Mouse (Mus musculus): ENCODE measurements around the gene Pmf1.
"Not testable (repeated sequence)": the region's sequence is repeated elsewhere in the genome, so short reads cannot be mapped to it uniquely, and the experiment has no call there.

Gene Pmf1

DNA sequence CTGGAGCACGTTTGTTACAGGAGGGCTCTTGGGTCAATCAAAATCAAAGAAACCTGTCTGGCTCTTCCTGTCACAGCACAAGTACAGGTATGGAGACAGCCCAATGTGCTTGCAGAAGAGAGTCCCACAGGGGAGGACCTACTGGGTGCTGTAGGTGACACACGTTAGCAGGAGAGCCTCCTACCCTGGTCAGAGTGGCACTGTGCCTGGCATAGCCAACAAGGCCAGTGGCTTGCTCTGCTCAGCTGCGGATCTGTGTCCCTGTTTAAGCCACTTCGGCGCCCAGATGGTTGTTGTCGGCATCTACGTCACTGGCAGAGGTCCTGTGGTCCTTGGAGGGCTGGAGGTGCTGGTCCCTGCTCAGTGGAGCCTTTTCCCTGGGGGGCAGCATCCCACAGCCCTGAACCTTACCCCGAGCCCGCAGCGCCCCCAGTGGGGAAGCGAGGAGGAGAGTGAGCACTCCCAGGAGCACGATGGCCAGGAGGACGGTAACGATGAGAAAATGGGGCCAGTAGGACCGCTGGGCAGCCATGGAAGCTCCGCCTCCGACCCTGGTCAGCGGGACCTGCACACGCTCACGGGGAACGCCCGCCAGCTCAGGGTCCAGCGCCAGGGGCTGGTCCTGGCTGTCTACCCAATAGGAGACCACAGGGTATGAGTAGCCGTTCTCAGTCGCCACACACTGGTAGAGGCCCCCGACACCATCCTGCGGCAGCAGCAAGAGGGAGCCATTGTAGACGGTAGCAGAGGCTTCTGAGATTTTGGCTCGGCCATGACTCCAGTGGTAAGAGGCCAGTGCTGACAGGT lies 26.5 kb upstream of the Pmf1 start:
- DNase-seq: peak; percentile 59

DNA sequence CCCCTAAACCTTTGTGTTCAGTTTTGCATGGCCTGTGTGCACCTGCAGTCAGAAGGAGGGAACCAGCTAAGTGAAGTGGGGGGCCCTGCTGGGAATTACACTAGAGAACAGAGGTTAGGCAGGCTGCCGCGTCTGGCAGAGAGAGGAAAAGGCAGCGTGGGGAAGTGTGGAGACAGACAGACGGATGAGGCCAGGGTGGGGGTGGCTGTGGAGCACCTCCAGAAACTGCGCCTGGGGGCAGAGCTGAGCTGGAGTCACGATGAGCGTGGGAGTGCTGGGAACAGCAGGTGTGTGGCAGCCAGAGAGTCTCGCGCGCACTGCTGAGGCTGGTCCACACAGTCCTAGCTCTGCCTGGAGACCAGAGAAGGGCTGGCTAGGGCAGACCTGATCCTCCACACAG lies 25.4 kb upstream of the Pmf1 start:
- no peak for DNase-seq

DNA sequence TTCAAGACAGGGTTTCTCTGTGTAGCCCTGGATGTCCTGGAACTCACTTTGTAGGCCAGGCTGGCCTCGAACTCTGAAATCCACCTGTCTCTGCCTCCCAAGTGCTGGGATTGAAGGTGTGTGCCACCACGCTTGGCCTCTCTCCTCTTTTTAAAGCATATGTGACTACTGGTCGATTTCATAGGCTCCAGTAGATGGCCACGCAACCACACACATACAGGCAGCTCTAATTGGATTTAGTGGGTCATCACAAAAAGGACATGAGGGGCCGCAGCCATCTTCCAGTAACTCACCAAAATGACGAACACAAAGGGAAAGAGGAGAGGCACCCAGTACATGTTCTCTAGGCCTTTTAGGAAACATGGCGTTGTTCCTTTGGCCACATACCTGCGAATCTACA lies 18.5 kb upstream of the Pmf1 start:
- not testable (repeated sequence) for DNase-seq

DNA sequence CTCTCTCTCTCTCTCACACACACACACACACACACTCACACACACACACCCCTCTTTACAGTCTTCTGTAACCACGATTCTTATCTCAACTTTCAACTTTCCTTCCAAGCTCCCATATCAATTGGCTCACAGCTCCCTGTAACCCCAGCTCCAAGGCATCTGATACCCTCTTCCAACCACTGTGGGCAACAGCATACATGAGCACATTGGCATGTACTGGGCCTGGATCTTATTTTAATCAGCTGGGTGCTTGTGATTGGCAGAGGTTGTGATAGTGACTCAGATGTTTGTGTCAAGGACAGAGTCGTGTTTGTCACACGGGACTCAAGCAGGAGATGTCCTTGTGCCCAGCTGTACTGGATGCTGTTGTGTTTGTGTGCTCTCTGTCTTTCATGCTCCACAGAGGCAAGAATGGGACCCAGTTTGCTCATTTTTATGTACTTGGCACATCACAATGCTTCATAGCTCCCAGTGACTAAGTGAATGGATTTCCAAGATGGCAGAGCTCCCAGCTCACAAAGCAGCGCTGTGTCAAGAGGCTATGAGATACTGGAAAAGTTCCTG lies 17.3 kb upstream of the Pmf1 start:
- no peak for DNase-seq

DNA sequence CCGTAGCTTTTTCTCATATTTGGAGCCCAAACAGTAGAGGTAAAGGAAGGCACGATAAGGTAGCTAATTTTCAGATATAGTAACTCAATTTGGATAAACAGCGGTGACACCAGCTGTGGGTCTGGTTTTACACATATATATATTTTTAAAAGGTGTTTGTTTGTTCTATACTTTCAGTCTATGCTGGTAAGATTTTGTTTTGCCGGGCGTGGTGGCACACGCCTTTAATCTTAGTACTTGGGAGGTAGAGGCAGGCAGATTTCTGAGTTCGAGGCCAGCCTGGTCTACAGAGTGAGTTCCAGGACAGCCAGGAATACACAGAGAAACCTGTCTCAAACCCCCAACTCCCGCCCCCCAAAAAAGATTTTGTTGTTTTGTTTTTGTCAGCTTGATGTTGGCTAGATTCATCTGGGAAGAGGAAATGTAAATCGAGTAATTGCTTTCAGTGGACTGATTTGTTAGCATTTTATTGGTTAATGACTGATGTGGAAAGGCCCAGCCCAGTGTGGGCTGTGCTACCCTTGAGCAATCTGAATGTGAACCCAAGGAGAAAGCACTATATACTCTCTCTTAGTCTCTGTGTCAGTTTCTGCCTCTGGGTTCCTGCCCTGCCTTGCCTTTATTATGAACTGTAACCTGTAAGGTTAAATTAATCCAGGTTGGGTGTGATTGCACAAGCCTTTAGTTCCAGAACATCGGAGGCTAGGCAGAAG lies 15.7 kb upstream of the Pmf1 start:
- no peak for DNase-seq

DNA sequence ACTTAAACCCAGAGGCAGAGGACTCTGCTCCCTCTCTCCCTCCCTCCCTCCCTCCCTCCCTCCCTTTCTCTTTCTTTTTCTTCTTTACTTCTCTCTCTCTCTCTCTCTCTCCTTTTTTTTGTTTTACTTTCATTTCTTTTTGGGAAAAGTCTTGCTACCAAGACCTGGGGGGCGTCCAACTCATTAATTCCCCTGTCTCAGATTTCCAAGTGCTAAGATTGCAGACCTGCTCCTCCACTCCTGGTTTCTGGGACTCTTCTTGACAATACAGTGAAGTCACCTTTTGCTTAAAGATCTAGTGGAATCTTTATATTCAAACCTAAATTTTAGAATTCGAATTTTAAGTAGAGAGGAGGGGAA lies 15.2 kb upstream of the Pmf1 start:
- no peak for DNase-seq

DNA sequence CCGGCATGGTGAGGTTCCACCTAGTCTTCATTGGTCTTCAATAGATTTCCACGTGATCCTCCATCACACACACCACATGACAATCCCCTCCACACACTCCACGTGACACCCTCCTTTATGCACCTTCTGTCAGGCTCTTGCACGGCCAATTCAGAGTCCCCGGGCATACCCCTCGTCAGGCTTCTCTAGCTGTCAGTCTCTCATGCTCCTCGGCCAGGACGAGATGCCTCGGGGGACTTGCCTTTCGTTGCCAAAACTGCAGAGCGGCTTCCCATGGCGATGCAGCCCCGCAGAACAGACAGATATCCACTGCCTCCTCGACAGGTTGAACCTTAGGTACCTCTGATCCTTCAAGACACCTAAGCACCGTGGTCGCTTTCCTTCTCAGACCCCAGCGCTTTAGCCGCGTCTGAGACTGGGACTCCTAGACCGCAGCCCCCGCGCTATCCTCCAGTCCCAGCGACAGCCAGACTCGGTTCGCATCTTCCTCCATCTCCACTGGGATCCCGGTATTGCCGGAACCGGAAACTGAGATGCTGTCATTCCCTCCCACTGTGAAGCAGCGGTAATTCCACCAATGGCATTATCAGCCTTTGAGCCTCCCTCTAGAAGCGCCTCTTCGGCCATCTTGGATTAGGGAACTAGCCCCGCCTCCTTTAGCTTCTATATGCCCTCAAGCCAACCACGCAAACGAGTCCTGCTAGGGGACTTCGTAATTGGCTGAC lies 14.6 kb upstream of the Pmf1 start, which contains the start of gene Slc25a44:
Gene Slc25a44 (minus strand): TSS at position 535 of the 725 bp plus-strand sequence.
- peak; percentile 95 for DNase-seq

DNA sequence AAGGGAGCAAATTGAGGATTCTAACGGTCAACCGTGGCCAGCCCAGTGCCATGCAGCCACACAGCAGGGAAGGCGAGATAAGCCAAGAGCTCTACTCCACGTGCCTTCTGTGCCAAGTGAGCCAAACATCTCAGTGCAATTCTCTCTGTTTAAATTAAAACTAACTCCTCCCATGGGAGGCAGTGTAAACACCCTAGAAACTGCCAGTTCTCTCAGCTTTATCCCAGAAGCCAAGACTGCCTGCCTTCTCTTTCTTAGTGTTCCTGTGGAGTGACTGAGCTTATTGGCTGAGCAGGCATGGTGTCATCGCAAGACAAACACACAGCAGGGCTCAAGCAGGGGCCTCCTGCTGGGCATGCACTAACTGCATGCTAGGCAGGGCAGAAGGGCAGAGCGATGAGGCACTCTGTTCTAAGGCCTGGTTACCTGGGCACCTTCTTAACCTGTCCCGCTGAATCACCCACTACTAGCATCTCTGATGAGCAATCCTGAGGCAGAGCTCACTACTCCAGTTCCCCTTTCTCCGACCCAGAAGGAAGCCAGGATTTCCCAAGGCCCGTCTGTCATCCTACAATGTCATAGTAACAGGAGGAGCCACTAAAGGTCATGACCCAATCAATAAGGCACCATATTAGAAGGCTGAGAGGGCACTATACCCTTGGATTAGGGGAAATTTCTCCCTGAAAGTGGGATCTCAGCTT lies 12.0 kb upstream of the Pmf1 start:
- peak; percentile 27 for DNase-seq

DNA sequence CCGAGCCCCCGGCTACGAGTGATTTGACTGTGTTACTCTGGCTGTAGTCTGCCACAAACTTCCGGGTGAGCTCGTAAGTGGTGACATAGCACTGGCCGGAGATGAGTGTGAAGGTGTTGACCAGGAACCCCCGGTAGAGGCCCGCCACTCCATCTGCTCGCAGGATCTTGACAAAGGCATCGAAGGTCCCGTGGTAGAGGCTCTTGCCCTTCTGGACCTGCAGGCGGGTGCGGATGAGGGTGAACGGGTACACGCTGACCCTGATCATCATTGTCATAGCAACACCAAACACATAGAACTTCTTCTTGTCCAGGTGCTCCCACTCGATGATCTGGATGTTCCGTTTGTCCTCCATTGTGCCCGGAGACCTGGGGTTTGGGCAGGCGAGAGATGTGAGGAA lies 10.6 kb upstream of the Pmf1 start:
- no peak for DNase-seq

DNA sequence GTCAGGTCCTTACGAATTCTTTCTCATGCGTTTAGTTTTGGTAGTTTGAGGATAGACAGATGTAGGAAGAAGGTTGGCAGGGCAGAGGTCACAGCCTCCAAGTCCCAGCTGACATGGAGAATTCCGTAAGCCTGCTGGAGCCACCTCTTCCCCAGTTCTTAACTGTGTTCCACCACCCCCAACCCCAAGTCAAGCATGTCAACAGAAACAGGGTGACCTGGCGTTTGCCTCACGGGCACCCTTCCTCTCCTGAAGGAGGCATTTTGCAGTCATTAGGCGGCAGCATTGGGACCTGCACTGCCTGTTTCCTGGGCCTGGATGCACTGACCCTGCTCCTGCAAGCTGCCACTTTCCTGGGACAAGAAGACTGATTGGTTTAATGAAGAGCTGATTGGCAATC lies 7.9 kb upstream of the Pmf1 start:
- DNase-seq: no peak

DNA sequence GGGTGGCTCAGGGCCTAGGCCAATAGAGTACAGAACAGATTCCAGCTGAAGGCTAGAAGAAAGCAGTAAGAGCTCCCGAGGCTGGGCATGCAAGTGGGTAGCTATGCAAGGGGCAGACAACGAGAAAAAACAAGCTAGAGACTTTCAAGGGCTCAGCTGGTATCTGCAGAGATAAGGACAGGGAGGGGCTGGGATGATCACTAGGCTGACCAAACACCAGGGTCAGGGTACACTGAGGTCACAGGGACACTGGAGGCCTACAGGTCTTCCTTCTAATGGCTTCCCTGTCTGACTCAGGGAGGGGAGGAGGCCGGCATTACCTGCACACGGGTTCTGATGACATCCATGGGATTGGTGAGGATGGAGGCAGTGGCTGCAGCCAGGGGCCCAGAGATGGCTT lies 5.5 kb upstream of the Pmf1 start:
- no peak for DNase-seq

DNA sequence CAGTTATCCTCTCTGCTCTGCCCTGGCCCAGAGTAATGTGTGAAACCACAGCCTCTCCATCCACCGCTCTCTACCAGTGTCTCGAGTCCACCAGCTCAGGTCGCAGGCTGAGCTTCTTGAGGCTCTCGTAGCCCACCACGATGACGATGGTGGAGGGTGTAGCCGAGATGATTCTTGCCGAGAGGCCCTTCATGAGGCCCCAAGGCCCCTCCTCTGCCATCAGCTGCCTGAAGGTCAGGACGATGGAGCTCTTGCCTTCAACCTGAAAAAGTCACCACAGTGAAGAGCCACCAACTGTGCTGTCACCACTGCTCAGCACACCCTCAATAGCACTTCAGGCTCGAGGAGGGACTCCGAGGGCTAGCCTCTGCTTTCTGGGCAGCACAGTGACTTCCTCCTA lies 2.5 kb upstream of the Pmf1 start:
- DNase-seq: no peak

DNA sequence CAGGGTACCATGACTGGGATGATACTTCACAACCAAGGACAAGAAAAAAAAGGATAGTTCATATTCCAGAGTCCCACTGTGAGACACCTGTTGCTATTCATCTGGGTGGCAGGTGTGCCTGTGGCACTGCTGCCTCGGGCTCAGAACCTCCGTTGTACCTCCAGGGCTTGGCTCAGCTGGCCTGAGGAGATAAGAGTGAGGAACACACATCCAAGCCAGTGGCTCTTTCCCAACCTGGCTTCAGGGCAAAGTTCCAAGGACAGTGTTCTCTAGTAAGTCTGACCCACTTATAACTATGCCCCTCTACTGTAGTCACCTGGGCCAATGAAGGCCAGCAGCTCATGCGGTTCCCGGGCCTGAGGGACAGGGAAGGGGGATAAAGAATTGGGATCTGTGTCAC lies 1.6 kb upstream of the Pmf1 start:
- DNase-seq: no peak

DNA sequence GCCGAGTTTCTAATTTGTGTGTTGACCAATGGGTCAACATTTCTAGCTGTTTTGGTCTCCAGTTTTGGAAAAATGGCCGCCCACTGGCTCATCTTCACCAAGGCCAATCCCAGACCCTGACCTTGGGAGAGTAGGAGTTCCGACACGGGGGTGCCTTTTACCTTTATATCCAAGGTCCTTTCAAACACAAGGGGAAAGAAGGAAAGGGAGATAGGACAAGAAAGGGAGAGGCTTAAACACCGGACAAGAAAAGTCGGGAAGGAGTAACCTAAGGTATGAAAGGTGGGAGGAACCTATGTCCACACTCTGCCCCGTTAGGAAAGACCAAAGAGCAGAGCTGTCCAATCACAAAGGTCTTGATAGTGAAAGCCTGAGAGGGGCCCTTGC lies 507 bp upstream of the Pmf1 start:
- DNase-seq: peak; percentile 12

DNA sequence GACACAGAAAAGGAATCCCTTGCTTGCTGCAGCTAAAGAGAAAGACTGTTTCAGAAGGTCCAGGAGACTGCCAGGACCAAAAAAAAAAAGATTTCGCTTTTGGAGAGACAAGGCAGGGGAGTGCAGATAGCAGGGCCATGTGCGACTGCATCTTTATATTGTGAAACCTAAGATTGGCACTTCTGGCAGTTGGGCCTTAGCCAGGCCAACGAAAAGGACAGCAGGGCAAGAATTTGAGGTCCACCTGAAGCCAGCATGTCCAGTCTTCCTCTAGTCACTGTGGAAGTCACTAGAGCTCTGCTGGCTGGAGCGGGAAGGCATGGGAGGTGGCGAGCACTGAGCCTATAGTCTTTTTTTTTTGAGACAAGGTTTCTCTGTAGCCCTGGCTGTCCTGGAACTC lies 1.2 kb downstream of the Pmf1 start:
- no peak for DNase-seq

DNA sequence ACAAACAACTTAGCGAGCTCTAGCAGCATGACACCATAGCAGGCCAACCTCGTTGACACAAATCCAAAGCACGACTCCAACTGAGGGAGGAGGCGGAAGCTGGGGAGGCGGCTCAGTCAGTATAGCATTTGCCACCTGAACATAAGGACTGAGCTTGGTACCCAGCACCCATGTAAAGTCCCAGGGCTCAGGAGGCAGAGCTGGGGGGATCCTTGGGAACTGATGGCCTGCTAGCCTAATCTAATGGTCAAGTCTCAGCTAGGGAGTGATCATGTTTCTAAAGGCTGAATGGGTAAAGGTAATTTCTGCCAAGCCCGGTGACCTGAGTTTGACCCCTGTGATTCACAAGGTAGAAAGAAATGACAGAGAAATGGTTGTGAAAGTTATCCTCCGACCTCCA lies 2.6 kb downstream of the Pmf1 start:
- DNase-seq: no peak

DNA sequence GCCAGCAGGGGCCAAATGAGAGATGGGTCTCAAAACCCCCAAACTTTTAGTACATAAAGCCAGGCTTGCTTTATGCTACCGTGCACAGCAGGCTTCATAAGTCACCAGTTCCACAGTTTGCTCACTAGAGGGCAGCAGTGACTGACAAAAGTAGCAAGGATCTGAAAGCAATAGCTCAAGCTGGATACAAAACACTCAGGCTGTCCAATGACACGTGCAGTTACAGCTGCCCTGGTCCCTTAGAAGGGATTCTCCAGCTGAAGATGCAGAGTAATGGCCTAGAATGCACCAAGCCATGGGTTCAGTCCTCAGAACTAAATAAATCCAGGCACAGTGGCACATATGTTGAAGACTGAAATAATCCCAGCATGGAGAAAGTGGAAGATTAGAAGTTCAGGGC lies 3.0 kb downstream of the Pmf1 start:
- DNase-seq: peak; percentile 77

DNA sequence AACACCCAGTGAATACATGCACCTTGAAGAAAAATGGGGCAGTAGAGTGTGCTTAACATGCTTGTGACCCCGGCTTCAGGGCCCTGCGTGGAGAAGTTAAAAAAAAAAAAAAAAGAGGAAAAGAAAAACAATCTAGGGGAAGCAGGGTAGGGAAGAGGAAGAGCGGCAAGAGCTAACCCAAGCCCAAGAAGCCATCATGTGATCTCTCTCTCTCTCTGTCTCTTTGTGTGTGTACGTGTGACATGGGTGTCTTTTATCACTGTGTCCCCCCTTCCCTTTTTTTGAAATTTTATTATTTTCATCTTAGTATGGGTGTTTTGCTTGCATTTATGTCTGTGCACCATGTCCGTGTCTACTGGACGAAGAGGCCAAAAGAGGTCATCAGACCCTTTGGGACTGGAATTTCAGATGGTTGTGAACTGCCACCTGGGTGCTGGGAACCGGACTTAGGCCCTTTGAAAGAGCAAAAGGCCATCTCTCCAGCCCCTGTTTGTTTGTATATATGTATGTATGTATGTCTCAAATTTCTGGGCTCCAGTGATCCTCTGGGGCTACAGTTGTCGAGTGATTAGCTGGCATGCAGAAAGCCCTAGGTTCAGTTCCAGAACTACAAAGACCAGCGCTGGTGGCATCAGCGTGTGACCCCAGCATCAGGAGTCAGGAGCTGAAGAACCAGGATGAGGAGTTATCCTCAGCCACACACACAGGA lies 6.5 kb downstream of the Pmf1 start:
- no peak for DNase-seq

DNA sequence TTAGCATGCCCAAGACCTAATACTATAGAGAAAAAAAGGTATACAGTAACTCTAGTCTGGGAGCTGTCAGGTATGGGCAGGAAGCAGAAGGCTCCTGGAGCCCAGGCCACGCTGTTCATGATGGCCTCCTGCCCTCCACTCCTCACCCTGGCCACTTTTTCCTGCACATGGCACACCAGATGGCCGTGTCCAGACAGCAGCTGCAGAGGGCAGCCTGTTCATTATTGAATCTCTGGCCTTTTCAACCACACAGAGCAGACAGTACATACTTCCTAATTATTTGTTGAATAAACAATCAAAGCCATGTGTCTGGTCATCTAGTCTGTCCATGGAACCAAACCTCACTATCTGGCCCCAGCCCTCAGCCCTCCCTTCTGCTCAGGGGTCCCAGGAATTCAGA lies 11.5 kb downstream of the Pmf1 start:
- DNase-seq: no peak

DNA sequence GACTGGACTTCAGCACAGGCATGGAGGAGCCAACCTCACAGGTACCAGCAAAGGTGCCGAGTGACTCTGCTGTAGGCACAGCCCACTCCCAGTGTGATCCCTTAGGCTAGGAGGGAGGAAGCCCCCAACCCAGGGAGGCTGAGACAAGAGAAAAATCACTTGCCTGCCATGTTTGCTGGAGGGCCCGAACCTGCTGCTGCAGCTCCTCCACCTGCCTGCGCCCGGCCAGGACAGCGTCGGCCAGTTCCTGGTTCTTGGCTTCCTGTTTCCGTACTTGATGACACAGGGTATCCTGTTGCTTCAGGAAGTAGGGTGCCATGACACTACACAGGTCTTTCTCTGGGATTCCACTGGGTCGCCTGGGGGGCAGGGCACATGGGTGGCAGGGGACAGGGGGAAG lies 14.4 kb downstream of the Pmf1 start:
- no peak for DNase-seq

DNA sequence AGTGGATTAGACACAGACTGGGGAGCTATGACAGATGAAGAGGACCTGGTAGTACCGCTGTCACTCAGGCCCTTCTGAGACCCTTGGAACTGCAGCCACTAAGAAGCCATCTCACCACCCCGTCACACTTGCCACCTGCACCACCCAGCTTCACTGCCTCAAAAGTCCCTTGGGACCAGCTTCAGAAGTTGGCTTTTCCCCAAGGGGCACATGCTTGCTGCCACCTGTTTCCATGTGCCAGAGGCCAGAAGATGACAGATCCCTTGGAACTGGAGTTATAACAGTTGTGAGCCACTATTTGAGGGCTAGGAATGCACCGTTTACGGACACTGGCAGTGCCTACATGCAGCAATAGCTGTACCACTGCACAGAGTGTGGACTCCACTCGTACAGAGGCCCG lies 14.8 kb downstream of the Pmf1 start:
- DNase-seq: no peak

DNA sequence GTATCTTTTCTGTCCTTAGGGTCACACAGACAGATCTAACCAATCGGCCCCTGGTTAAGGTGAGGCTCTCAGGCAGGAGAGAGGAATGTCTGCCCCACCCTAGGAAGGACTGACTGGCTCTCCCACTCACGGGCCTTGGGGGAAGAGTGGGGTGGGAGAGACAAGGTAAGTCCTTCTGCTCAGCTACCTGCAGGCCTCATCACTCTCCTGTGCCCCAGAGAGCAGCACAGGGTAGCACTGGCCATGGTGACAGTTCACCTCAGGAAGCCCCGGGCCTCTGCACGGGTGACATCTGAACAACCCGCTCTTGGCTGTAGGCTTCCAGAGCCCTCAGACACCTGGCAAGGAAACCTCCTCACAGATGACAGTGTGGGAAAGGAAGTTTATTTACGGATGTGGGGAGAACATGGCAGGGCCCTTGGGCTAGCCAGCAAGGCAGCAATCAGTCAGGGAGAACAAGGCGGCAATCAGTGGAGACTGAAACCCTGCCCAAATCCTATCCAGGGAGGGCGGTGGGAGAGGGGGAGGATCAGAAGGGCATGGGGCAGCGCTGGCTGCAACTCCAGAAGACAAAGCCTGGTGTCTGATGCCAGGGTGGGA lies 16.3 kb downstream of the Pmf1 start:
- DNase-seq: no peak
